Mouse (Mus musculus) thymus, adult 18-20 months (tissue): Measurements from ENCODE around the gene Gstp3.
"Not testable (repeated sequence)": the region's sequence is repeated elsewhere in the genome, so short reads cannot be mapped to it uniquely, and the experiment has no call there.

ENCODE experiments used
- DNase-seq, 2 experiments: peaks; one replicate each; pipeline ENCODE4 v3.0.0; 2022; ENCODE audit warnings: mixed read lengths in 2 of 2

The Gstp3 gene

DNA sequence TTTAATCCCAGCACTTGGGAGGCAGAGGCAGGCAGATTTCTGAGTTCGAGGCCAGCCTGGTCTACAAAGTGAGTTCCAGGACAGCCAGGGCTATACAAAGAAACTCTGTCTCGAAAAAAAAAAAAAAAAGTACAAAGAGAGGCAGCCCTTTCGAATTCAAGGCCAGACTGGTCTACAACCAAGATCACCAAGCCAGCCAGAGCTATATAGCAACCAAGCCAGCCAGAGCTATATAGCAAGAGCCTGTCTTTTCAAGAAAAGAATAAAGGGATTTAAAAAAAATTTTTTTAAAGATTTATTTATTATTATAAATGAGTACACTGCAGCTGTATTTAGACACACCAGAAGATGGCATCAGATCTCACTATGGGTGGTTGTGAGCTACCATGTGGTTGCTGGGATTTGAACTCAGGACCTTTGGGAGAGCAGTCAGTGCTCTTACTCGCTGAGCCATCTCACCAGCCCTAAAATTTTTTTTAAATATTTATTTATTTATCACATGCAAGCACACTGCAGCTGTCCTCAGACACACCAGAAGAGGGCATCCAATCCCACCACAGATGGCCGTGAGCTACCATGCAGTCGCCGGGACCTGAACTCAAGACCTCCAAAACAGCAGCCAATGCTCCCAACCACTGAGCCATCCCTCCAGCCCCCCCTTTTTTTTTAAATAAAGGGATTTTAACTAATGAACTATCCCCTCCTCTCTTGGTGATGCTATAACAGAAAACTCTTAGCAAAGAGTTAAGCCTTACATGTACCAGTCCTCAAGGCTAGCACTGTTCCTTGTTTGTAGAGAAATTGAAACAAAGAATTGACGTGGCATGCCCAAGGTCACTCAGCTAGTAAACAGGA lies 902 bp upstream of the Gstp3 start:
- not testable (repeated sequence) for DNase-seq

DNA sequence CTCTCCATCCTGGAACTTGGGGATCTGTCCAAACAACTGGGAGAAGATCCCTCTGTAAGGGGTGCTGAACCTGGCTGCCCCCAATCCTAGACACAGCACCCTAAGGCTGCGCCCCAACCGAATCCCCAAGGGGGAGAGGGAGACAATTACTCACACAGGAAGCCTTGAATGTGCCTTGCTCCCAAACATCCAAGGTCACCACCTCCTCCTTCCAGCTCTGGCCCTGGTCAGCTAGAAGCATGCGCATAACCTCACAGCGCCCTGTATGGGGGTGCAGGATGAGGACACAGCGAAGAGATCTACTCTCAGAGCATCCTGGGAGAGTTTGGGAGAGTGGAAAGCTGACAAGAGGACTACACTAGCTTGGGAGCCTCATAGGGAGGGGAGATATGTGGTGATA lies 788 bp downstream of the Gstp3 start:
- no peak for DNase-seq

DNA sequence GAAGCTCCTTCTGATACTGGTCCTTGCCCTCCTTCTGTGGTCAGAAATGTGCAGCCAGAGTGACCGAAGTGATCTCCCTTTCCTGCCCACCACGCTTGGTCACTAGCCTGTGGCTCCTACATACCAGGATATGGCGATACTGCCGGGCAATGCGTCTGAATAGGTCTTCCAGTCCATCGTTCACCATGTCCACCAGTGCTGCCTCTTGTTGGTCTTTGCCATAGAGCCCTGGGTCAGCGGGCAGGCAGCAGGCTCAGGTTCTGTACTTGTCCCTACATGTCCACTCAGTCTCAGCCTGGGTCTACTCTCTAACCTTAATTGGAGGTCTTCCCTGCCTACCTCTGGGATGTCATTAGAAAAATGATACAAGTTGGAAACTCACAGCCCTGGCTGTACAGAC lies 1.4 kb downstream of the Gstp3 start:
- no peak for DNase-seq

DNA sequence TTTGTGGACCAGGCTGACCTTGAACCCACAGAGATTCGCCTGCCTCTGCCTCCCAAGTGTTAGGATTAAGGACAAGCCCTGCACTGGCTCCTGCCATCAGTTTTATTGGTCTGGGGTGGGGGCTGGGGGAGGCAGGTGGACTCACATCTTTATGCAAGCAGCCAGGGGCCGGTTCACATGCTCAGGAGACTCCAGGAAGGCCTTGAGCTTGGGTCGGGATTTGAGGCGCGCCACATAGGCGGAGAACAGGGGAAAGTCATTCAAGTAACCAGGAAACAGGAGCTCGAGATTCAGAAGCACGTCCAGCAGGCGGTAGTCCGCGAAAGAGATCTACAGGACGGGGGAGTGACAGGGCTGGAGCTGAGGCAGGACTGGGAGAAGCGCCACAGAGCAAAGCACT lies 2.0 kb downstream of the Gstp3 start:
- no peak for DNase-seq

DNA sequence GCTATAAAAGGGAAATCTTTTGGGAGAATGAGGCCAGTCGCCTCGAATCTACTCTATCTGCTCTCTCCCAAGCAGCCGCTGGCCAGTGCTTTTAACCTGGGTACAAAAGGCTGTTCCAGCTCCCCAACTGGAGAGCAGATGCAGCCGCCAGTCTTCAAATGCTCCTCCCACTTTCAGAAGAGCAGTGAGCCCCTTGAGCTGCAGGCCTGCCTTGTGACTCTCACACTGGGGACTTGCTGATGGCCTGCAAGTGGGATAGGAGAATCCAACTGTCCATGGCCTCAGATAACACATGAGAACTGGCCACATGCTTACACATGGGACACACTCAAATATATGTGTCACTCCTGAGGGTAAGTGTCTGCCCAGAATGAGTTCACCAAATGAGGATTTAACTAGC lies 2.6 kb downstream of the Gstp3 start:
- DNase-seq: no peak

DNA sequence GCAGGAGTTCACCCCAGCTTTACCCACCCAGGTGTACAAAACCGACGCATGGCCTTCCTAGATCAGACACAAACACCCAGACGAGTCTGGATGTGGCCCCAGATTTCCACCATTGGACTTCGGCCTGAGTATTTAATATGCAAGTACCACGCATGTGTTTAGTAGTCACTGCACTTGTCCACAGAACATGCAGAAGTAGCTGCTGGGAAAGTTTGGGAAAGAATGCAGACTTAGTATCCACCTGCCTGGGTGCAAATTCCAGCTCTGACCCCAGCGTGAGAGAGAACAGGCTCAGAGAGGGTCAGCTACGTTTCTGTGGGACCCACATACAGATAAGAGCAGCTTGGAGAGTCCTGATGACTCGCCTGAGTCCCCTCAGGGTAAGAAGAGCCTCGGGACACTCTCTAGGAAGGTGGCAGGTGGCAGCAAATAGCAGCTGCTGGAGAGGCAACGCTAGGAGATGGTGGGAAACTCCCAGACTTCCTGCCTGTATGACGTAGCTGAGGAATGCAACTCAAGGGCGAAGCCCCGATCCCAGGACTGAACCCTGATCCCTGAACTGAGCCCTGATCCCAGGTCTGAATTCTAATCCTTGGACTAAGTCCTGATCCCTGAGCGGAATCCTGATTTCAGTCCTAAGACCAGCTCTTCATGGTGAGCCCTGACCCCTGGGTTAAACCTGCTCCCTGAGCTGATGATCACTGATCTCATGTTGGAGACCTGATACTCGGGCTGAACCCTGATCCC lies 3.2 kb downstream of the Gstp3 start:
- DNase-seq: no peak

DNA sequence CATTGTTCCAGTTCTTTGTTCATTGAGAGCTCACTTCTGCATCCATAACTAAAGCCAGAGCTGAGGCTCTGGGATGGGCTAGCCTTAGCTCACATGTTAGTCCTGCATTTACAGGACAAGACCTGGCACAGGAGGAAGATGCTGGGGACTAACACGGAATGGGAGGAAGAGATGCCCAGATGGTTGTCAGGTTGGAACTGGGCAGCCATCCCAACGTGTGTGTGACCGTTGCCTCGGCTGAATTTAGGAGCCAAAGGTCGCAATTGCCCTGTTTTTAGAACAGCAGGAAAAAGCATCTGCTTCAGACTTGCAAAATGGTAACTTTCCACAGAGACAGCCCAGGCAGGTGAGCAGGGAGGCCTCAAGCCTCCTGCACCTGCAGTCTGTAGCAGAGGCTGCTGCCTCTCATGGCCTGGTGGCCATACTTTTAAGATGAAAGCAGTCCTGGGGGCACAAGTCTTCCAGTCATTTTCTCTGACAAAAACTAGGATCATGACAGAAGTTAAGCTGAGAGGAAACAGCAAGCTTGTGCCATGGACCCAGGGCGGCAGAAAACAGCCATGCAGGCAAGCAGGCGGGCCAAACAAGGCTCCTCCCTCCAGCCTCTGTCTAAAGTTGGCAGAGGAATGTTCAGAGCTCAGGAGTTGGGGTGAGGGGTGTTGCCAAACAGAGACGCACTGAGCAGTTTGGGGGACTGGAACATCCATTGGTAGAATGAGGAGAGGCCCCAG lies 4.0 kb downstream of the Gstp3 start:
- no peak for DNase-seq

DNA sequence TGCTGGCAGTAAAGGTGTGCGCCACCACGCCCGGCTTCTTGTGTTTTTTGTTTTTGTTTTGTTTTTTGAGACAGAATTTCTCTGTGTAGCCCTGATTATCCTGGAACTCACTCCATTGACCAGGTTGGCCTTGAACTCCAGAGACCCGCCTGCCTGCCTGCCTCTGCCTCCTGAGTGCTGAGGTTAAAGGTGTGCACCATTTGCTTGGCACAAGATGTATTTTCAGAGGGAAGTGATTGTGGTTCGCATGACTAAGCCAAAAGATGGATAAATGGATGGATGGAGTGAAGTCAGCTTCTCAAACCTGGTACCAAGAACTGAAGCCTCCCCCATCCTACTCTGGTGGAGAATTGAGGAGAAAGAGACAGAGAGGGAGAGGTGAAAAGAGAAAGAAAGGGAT lies 4.8 kb downstream of the Gstp3 start:
- no peak for DNase-seq

DNA sequence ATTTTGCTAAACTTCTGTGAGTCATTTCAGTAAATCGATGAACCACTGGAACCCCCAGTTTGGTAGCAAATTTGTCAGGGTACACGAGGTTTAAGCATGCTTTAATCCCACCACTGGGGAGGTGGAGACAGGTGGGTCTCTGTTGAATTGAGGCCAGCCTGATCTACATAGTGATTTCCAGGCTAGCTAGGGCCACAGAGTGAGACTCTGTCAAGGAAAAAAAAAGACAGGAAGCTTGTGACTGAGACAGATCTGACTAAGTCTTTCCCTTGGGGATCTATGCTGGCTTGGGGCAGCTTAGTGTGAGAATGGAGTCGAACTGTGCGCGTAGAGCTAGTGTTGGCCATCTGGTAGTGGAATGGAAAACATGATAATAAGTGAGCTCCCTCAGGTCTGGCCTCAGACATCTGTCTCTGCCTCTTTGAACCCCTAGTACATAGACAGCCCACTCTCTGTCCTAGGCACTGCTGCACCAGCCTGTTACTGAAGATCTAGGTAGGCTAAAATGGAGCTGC lies 6.8 kb downstream of the Gstp3 start:
- no peak for DNase-seq

DNA sequence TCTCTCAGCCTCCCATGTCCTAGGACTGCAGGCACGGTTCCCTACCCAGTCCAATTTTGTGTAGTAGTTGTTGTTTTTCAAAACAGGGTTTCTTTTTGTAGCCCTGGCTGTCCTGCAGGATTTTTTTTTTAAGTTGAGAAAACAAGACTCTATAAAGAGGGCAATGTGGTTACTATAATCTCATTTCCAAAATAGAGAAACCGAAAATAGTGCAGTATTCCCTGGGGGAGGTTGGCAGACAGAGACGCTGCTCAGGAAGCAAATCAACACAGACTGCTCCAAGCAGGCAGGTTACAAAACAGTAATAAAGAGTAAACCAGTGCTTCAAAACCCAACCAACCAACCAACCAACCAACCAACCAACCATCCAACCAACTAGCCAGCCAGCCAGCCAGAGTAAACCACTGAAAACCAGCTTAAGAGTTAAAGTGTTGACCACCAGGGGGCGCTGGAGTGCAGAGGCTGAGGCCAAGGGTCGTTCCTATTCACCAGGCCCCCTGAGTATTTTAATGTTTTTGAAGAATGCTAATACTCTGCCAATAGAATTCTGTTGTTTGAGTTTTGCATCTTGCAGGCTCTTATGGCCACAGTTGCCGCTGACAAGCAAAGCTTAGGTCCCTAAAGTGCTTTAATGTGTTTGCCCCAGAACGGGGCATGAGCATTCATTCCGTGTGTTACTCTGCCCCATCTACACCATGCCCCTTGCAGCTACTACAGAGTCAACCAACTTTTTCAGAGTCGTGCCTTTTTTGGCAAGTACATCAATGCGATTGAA lies 7.4 kb downstream of the Gstp3 start:
- DNase-seq: peak in 1 of 2 experiments; percentile 32

DNA sequence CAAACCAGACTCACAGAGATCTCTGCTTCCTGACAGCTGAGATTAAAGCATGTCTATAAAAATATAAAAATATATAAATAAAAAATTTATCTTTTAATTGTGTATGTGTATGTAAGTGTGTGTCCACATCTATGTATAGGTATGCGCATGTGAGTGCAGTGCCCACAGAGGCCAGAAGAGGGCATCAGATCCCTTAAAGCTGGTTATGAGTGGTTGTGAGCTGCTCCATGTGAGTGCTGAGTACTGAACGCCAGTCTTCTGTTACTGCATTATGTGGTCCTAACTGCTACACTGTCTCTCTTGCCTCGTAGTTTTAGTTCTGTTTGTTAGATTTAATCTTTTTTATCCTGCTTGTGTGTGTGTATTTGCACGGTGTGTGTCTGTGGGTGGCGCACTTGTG lies 8.4 kb downstream of the Gstp3 start:
- no peak for DNase-seq

DNA sequence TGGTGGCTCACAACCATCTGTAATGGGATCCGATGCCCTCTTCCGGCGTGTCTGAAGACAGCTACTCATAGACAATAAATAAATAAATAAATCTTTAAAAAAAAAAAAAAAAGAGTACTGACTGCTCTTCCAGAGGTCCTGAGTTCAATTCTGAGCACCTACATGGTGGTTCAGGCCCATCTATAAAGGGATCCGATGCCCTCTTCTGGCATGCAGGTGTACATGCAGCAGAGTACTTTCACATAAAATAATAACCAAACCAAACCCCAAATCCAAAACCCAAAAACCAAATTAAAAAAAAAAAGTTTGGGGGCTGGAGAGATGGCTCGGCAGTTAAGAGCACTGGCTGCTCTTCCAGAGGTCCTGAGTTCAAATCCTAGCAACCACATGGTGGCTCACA lies 10.3 kb downstream of the Gstp3 start:
- DNase-seq: not testable (repeated sequence)

DNA sequence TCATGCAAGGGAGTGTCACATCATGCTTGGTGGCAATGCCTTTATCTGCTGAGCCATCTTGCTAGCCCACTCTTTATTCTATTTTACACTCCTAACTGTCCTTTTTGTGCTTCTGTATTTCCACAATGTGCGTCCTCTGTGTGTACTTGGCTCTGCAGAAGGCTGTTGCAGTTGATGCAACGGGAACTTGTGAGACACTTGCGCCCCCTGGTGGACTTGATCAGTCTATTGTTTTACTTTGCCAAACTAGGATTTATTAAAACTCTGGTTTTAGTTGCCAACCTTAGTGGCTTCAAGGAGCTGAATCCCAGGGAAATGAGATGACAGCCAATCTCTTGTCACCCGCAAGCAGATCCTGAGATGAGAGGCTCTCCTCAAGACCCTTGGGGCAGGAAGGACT lies 11.5 kb downstream of the Gstp3 start:
- DNase-seq: peak; percentile 40 to 47

DNA sequence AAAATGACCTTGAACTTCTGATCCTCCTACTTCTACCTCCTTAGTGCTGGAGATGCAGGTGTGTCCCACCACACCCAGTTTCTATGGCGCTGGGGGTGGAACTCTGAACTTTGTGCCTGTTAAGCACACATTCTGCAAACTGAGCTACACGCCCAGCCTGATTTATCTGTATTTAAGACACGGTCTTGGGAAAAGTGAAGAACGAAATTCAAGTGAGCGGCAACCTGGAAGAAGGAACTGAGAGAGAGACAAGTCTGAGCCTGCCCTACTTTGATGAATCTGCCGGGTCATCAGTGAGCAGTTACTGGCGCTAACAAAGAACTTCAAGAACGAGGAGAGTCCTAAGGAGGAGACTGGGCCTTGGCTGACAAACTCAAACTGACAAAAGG lies 12.5 kb downstream of the Gstp3 start:
- no peak for DNase-seq

DNA sequence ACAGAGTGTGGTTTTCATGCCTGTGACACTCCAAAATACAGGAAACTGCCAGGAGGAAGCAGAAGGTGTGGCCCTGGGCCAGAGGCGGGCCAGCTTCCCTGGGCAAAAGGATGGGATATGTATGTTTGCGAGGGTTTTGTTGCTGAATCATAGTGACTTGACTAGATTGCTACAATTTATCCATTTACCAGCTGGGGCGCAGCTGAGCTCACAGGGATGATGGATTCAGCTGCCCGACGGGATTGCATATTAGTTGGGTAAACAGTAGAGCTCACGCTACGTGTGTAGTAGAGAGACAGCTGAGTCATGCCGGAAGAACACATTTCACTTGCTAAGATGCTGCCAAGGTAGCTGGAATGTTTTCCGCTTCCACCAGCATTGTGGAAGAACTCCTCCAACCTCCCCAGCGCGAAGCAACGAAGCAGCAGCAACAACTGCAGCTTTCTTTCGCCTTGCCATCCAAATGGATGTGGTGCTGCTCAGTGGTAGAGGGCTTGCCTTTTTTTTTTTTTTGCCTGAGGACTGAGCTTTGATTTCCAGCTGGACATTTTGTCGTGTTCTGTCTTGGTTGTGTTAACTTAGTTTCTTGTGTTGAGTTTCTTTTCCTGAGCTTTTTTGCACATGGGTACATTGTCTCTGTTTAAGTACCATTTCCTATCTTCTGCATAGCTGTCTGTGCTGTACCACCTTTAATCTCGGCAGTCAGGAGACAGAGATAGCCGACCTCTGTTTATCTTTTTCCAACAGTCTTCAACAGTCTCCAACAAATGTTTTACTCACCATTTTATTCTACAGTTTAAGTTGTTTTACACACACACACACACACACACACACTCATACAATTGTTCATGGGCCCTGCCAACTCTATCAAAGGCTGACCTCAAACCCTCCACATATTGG lies 13.2 kb downstream of the Gstp3 start, which contains the start of gene Gstp2:
TSS of gene Gstp2 (minus strand) at position 58 of the 900 bp plus-strand sequence.
- DNase-seq: no peak

DNA sequence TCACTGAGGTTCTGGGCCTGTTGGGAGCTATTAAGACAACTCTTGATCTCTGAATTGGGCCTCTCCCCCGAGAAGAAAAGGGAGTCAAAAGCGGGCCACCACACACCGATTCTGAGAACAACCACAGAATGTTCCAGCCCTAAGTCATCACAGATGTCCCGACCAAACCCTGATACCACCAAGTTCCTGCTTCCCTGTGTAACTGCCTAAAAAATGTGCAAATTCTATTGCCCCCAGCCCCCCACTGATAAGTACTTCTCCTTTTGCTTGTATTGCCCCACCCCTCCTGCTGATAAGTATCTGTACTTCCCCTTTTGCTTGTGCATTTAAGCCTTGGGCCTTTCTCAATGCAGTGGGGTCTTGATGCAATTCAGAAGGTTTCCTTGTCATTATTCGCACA lies 15.3 kb downstream of the Gstp3 start:
- not testable (repeated sequence) for DNase-seq

DNA sequence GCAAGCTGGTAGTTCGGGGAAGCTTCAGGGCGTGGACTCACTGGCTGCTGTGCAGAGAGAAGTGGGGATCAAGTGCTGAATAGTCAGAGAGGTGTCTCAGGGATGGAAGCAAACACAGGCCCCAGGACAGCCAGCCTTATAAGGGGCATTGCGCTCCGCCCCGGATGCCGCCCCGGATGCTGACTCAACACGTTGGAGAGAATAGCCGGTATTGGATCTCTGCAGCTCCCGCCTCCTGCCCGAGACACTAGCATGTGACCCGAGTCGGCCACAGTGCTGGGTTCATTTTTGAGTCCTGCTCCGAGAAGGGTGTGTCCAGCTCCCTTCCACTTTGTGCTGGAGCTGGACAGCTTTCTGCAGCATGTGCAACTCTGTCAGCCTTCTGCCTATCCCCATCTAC lies 17.2 kb downstream of the Gstp3 start:
- DNase-seq: no peak

DNA sequence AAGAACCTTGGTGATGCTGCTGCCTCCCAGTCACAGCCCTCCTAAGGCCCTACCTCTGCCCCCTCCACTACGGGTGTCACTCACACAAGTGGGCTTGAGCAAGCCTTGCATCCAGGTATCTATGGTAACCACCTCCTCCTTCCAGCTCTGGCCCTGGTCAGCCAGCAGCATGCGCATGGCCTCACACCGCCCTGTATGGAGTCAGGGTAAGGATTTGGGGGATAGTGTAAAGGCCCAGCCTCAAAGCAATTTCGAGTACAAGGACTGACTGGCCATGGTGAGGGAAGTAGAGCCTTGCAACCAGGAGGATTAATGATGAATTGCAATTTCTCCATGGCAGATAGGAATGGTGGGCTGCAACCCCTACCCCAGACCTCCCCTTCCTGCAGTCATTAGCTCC lies 17.9 kb downstream of the Gstp3 start:
- not testable (repeated sequence) for DNase-seq

DNA sequence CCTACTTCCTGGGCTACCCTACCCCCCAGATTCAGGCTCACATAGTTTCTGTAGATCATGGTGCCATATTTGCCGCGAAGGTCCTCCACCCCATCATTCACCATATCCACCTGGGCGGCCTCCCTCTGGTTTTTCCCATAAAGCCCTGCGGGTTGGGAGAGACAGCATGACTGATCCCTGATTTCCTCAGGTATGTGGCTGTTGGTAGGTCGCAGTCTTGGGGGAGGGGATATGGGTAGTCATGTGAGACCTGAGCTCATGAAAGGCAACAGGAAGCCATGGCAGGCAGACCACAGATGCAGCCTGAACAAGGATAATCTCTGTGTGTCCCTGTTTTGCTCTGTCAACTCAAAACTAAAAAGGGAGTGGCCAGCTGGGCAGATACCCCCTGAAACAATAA lies 18.4 kb downstream of the Gstp3 start:
- not testable (repeated sequence) for DNase-seq

DNA sequence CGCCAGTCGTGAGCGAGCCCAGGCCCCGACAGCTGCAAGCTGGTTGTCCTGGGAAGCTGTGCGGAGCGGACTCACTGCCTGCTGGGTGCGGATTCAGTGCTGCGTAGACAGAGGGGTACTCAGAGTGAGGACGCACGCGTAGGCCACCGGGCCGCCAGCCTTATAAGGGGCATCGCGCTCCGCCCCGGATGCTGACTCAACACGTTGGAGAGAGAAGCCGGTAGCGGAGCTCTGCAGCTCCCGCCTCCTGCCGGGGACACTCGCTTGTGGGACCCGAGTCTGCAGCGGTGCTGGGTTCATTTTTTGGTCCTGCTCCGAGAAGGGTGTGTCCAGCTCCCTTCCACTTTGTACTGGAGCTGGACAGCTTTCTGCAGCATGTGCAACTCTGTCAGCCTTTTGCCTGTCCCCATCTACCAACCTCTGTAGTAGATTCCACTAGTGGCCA lies 21.6 kb downstream of the Gstp3 start, which contains the start of gene Gstp1:
TSS of gene Gstp1 (minus strand) at position 198 of the 445 bp plus-strand sequence.
- DNase-seq: peak; percentile 80 to 84

DNA sequence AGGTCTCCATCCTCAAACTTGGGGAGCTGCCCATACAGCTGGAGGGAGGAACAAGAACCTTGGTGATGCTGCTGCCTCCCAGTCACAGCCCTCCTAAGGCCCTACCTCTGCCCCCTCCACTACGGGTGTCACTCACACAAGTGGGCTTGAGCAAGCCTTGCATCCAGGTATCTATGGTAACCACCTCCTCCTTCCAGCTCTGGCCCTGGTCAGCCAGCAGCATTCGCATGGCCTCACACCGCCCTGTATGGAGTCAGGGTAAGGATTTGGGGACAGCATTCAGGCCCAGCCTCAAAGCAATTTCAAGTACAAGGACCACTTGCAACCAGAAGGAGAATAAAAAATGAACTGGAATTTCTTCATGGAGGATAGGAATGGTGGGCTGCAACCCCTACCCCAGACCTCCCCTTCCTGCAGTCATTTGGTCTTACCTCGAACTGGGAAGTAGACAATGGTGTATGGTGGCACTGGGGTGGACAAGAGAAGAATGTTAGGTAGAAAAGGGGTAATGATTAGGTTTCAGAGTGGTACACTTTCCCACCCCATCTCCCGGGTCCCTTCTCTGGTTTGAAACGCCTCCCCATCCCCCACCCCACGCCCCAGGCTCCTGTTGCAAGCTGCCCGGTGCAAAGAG lies 22.1 kb downstream of the Gstp3 start:
- not testable (repeated sequence) for DNase-seq
